Mouse (Mus musculus) CH12.LX (cell line): ENCODE data around the gene Arhgap25. TPM values are rescaled to one million over a fixed set of nuclear protein-coding genes. Genes with fewer than 3 reads are reported as not detected.

Experiments used
- DNase-seq: peaks from one replicate; pipeline ENCODE4 v3.0.0-alpha.2; 2013; ENCODE audit errors: extremely low read depth
- H3K27ac ChIP-seq: 2 replicates; pipeline ENCODE4 v1.5.1; 2012; ENCODE audit warnings: low read depth, mild to moderate bottlenecking, control low read depth, moderate library complexity; ENCODE audit not compliant: insufficient read depth
- H3K27me3 ChIP-seq: replicated peaks from 2 replicates; pipeline ENCODE3; 2012; ENCODE audit warnings: inconsistent platforms
- H3K36me3 ChIP-seq, 2 experiments: replicated peaks in 1 of 2; 2 replicates each; pipeline versions ENCODE3 to v1.6.1; 2012; ENCODE audit warnings: inconsistent platforms in 1 of 2, low read length in 1 of 2, mild to moderate bottlenecking in 1 of 2, mixed read lengths in 1 of 2, moderate library complexity in 1 of 2; ENCODE audit not compliant: control insufficient read depth in 1 of 2, insufficient read depth in 1 of 2
- H3K4me1 ChIP-seq, 2 experiments: 2 replicates each; pipeline ENCODE4 v1.6.1; 2012; ENCODE audit warnings: inconsistent platforms in 1 of 2, moderate library complexity in 1 of 2; ENCODE audit not compliant: insufficient read depth in 2 of 2, control insufficient read depth in 1 of 2
- H3K4me2 ChIP-seq: 2 replicates; pipeline ENCODE4 v1.6.1; 2012; ENCODE audit warnings: low read depth, mild to moderate bottlenecking, control low read depth; ENCODE audit not compliant: poor library complexity, insufficient read depth, severe bottlenecking
- H3K4me3 ChIP-seq, 3 experiments: fragments of 150-350 bp in 1 of 3; sonication (generic) in 1 of 3; replicated peaks in 1 of 3; 2 replicates each; pipeline versions ENCODE3 to v1.5.1; 2011 to 2012; ENCODE audit warnings: low read depth in 2 of 3, low read length in 2 of 3, mild to moderate bottlenecking in 2 of 3, moderate library complexity in 2 of 3, control low read depth in 1 of 3, improper control_type of control experiment in 1 of 3, inconsistent platforms in 1 of 3, mixed read lengths in 1 of 3; ENCODE audit not compliant: poor library complexity in 1 of 3
- H3K79me2 ChIP-seq: replicated peaks from 2 replicates; pipeline ENCODE4 v1.6.1; 2012; ENCODE audit warnings: mild to moderate bottlenecking, moderate library complexity; ENCODE audit not compliant: control insufficient read depth, poor library complexity, insufficient read depth, severe bottlenecking; ENCODE audit errors: extremely low read depth
- H3K9ac ChIP-seq: 2 replicates; pipeline ENCODE4 v1.6.1; 2012; ENCODE audit warnings: low read depth, mild to moderate bottlenecking, control low read depth, moderate library complexity; ENCODE audit not compliant: insufficient read depth
- H3K9me3 ChIP-seq: replicated peaks from 2 replicates; pipeline ENCODE3; 2012; ENCODE audit warnings: low read length, inconsistent platforms, mixed read lengths
- BHLHE40 ChIP-seq: IDR thresholded peaks from 2 replicates; pipeline ENCODE4 v1.6.1; 2011; ENCODE audit warnings: mild to moderate bottlenecking, low read depth, low read length, improper control_type of control experiment
- CHD1 ChIP-seq: IDR thresholded peaks from 2 replicates; pipeline ENCODE4 v1.6.1; 2012; ENCODE audit warnings: low read depth, low read length, improper control_type of control experiment, inconsistent platforms
- CTCF ChIP-seq, 2 experiments: IDR thresholded peaks in 1 of 2; conservative IDR thresholded peaks in 1 of 2; 2 replicates each; pipeline ENCODE4 v1.5.1; 2011 to 2012; ENCODE audit warnings: low read depth in 2 of 2, low read length in 2 of 2, improper control_type of control experiment in 1 of 2, inconsistent platforms in 1 of 2, mild to moderate bottlenecking in 1 of 2, moderate library complexity in 1 of 2
- ELF1 ChIP-seq: IDR thresholded peaks from 2 replicates; pipeline ENCODE4 v1.6.1; 2014; ENCODE audit warnings: low read depth, mild to moderate bottlenecking, inconsistent platforms, low read length, improper control_type of control experiment
- GABPA ChIP-seq: IDR thresholded peaks from 2 replicates; pipeline ENCODE4 v1.6.1; 2012; ENCODE audit warnings: low read depth, low read length, improper control_type of control experiment, inconsistent platforms; ENCODE audit not compliant: insufficient replicate concordance
- HCFC1 ChIP-seq: IDR thresholded peaks from 2 replicates; pipeline ENCODE4 v1.6.1; 2012; ENCODE audit warnings: low read depth, mild to moderate bottlenecking, inconsistent platforms, low read length, improper control_type of control experiment
- IRF4 ChIP-seq: IDR thresholded peaks from 2 replicates; pipeline ENCODE4 v1.6.1; 2014; ENCODE audit warnings: low read depth, mild to moderate bottlenecking, inconsistent platforms, low read length, improper control_type of control experiment
- JUND ChIP-seq: conservative IDR thresholded peaks from 2 replicates; pipeline ENCODE4 v1.6.1; 2011; ENCODE audit warnings: low read depth, low read length, improper control_type of control experiment
- MAFK ChIP-seq: IDR thresholded peaks from 2 replicates; pipeline ENCODE4 v1.6.1; 2011; ENCODE audit warnings: low read length, improper control_type of control experiment; ENCODE audit not compliant: insufficient replicate concordance
- MAX ChIP-seq: IDR thresholded peaks from 2 replicates; pipeline ENCODE4 v1.6.1; 2011; ENCODE audit warnings: low read length, improper control_type of control experiment
- MYC ChIP-seq: IDR thresholded peaks from 2 replicates; pipeline ENCODE4 v1.6.1; 2011; ENCODE audit warnings: low read depth, mild to moderate bottlenecking, improper control_type of control experiment, low read length
- NELFE ChIP-seq: IDR thresholded peaks from 2 replicates; pipeline ENCODE4 v1.6.1; 2011; ENCODE audit warnings: low read depth, low read length, improper control_type of control experiment
- NRF1 ChIP-seq: IDR thresholded peaks from 2 replicates; pipeline ENCODE4 v1.6.1; 2014; ENCODE audit warnings: low read depth, mild to moderate bottlenecking, inconsistent platforms, low read length, improper control_type of control experiment, moderate library complexity
- PAX5 ChIP-seq: IDR thresholded peaks from 2 replicates; pipeline ENCODE4 v1.6.1; 2012; ENCODE audit warnings: low read length, inconsistent platforms, mixed read lengths
- POLR2A ChIP-seq: IDR thresholded peaks from 2 replicates; pipeline ENCODE4 v1.6.1; 2011; ENCODE audit warnings: low read depth, mild to moderate bottlenecking, improper control_type of control experiment, low read length
- POLR2AphosphoS2 ChIP-seq: IDR thresholded peaks from 2 replicates; pipeline ENCODE4 v1.6.1; 2011; ENCODE audit warnings: low read depth, low read length, improper control_type of control experiment
- RAD21 ChIP-seq: IDR thresholded peaks from 2 replicates; pipeline ENCODE4 v1.6.1; 2011; ENCODE audit warnings: low read depth, mild to moderate bottlenecking, low read length, improper control_type of control experiment, moderate library complexity
- RCOR1 ChIP-seq: conservative IDR thresholded peaks from 2 replicates; pipeline ENCODE4 v1.6.1; 2012; ENCODE audit warnings: low read depth, mild to moderate bottlenecking, inconsistent platforms, low read length, improper control_type of control experiment
- SMC3 ChIP-seq: IDR thresholded peaks from 2 replicates; pipeline ENCODE4 v1.6.1; 2011; ENCODE audit warnings: low read depth, low read length, improper control_type of control experiment
- TCF12 ChIP-seq: IDR thresholded peaks from 2 replicates; pipeline ENCODE4 v1.6.1; 2014; ENCODE audit warnings: low read depth, mild to moderate bottlenecking, inconsistent platforms, low read length, improper control_type of control experiment
- UBTF ChIP-seq: IDR thresholded peaks from 2 replicates; pipeline ENCODE4 v1.6.1; 2012; ENCODE audit warnings: low read depth, mild to moderate bottlenecking, inconsistent platforms, low read length, improper control_type of control experiment, moderate library complexity
- USF2 ChIP-seq: conservative IDR thresholded peaks from 2 replicates; pipeline ENCODE4 v1.6.1; 2011; ENCODE audit warnings: low read depth, low read length, improper control_type of control experiment
- ZMIZ1 ChIP-seq: IDR thresholded peaks from 2 replicates; pipeline ENCODE4 v1.6.1; 2012; ENCODE audit warnings: low read depth, mild to moderate bottlenecking, inconsistent platforms, low read length, improper control_type of control experiment
- dilution Hi-C: fragments of 300-500 bp; cut with MboI; formaldehyde crosslinking; loops from 2 replicates; pipeline ENCODE4 v1.14.3; 2020; ENCODE audit warnings: low sequenced_read_pairs; ENCODE audit not compliant: extremely low pct_unique_long_range_greater_than_20kb, extremely low pct_ligation_motif_present
- in situ Hi-C: fragments of 300-500 bp; cut with MboI; formaldehyde crosslinking; loops from 3 replicates; pipeline ENCODE4 v1.14.3; 2019; ENCODE audit warnings: low sequenced_read_pairs, low pct_ligation_motif_present, low pct_unique_long_range_greater_than_20kb, mixed read lengths
- polyA plus RNA-seq: library from polyadenylated mRNA; unstranded; fragments of >175 nt; gene quantifications from 2 replicates; pipeline ENCODE4 v1.2.1, GENCODE M21; 2012; ENCODE audit warnings: low read depth; ENCODE audit not compliant: insufficient read length
- total RNA-seq, 2 experiments: library from RNA; depleted of rRNA; stranded (reverse); fragments of 300-350 nt in 1 of 2; fragments of >200 nt in 1 of 2; gene quantifications; 2 replicates each; pipeline ENCODE4 v1.2.3; 2012 to 2014

Gene Arhgap25
- total and polyA plus RNA-seq, 3 experiments = 11.7 to 16.5 (median 12.5) TPM

GRCm38 (mm10) chr6:87517753-87518409 lies 15.2 kb downstream of the Arhgap25 start:
- Histone ChIP-seq H3K79me2 (no peaks in the 10 kb centered on the region), H3K4me3 (no peak overlapping the region)
- dilution Hi-C loops = no loop called here

GRCm38 (mm10) chr6:87514321-87514720 lies 18.7 kb downstream of the Arhgap25 start:
- Histone ChIP-seq H3K4me2 (no peak overlapping the region), H3K4me1 (peaks cover 0 to 40% of the 10 kb centered on the region in 2 experiments; a peak in 2 of 4 replicates), H3K9ac (no peak overlapping the region), H3K27ac (no peak overlapping the region), H3K79me2 (no peaks in the 10 kb centered on the region; the same call in 1 of the 2 replicates), H3K4me3 (no peak overlapping the region), H3K9me3 (peaks cover 4% of the 10 kb centered on the region), H3K27me3 (no peaks in the 10 kb centered on the region), H3K36me3 (peaks cover 0 to 62% of the 10 kb centered on the region in 2 experiments)
- in situ Hi-C loops (loop anchor here (10.0 kb wide), 1 partner anchor 50 kb away; no protein-coding TSS in a partner anchor), dilution Hi-C loops (no loop called here)
- no peak for DNase-seq
- TF ChIP-seq NRF1 (no peak), POLR2A (no peak), PAX5 (no peak)

More at GRCm38 (mm10) chr6:87517753-87518409, 15.2 kb downstream of the Arhgap25 start:
- no peak overlapping the region for H3K4me2 ChIP-seq
- H3K27me3 ChIP-seq = no peaks in the 10 kb centered on the region
- TF ChIP-seq ZMIZ1 (no peak), NELFE (no peak)
- no peak overlapping the region for H3K9ac ChIP-seq
- H3K9me3 ChIP-seq = peaks cover 4% of the 10 kb centered on the region
- H3K4me1 ChIP-seq = peaks cover 0 to 27% of the 10 kb centered on the region in 2 experiments; a peak in 2 of 4 replicates
- no peak overlapping the region for H3K27ac ChIP-seq
- in situ Hi-C loops = loop anchor here (10.0 kb wide), 1 partner anchor 53 kb away; no protein-coding TSS in a partner anchor
- DNase-seq = no peak
- peaks cover 9 to 89% of the 10 kb centered on the region in 2 experiments for H3K36me3 ChIP-seq

- Histone ChIP-seq H3K27ac (no peak overlapping the region), H3K9ac (no peak overlapping the region), H3K36me3 (peaks cover 0 to 52% of the 10 kb centered on the region in 2 experiments), H3K4me2 (no peak overlapping the region), H3K79me2 (no peaks in the 10 kb centered on the region; the same call in 1 of the 2 replicates), H3K4me1 (peaks cover 0 to 45% of the 10 kb centered on the region in 2 experiments; a peak in 2 of 4 replicates), H3K9me3 (peaks cover 4% of the 10 kb centered on the region), H3K27me3 (no peaks in the 10 kb centered on the region), H3K4me3 (no peak overlapping the region)
- dilution Hi-C loops (no loop called here), in situ Hi-C loops (loop anchor here (10.0 kb wide), 1 partner anchor 48 kb away; no protein-coding TSS in a partner anchor)
- DNase-seq = no peak
- no peak for TF ChIP-seq GABPA
- TF ChIP-seq HCFC1 = no peak
- no peak for TF ChIP-seq UBTF
- TF ChIP-seq IRF4 = peak; percentile 27; the same call in 1 of the 2 replicates
- no peak for TF ChIP-seq ELF1
- TF ChIP-seq SMC3 = peak; percentile 94
- no peak for TF ChIP-seq POLR2AphosphoS2
- no peak for TF ChIP-seq RCOR1
- TF ChIP-seq NRF1 = no peak
- TF ChIP-seq MYC = no peak
- no peak for TF ChIP-seq MAFK
- TF ChIP-seq CTCF (conservative IDR thresholded peaks at IDR 0.05 in 1 of 2, IDR thresholded peaks at IDR 0.05 in 1 of 2; ENCODE audit: low read depth in 2 of 2, low read length in 2 of 2) = peak; percentile 79 to 94
- TF ChIP-seq ZMIZ1 = no peak
- TF ChIP-seq CHD1 = no peak
- TF ChIP-seq TCF12 = peak; percentile 44; the same call in 1 of the 2 replicates
- peak; percentile 83 for TF ChIP-seq RAD21
- no peak for TF ChIP-seq PAX5
- TF ChIP-seq BHLHE40 = no peak
- 0 out of 2 replicates have a peak, but pooled peaks have one; percentile 25 for TF ChIP-seq MAX
- TF ChIP-seq USF2 = no peak
- TF ChIP-seq JUND = no peak
These were observed 19.9 kb downstream of the Arhgap25 start for GRCm38 (mm10) chr6:87513046-87513767.
